Mouse (Mus musculus) layer of hippocampus, postnatal 25 days (tissue): ENCODE results near the gene Dusp13. TPM values are rescaled to one million over a fixed set of nuclear protein-coding genes. Genes with fewer than 3 reads are reported as not detected.

Experiments
- DNase-seq, 2 experiments: peaks; one replicate each; pipeline ENCODE4 v3.0.0; 2022; ENCODE audit warnings: mixed read lengths in 2 of 2, low spot score in 1 of 2; ENCODE audit errors: extremely low spot score in 1 of 2
- total RNA-seq, 2 experiments: library from RNA; stranded (reverse); gene quantifications; 2 replicates each; pipeline ENCODE4 v1.2.3; 2021

The Dusp13 gene
- total RNA-seq, 2 experiments from 2014 or later, result 0.92 TPM; not detected in 1

DNA sequence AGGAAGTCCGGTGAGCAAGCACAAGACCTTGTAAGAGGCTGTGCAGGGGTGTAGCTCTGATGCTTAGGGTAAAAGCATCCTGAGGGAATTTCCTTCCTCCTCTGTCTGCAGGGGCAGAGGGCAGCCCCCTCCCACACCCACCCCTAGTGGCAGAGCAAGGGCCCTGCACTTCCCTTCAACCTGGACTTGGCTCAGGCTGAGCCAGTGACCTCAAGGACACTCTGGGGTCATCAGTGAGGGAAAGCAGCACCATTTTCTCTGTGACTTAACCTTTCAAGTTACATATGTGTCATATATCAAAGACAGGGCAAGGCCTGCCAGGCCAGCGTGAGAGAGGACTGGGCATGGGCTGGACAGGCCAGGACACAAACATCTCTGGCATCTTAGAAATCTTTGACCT, 41.4 kb downstream of the Dusp13 start:
- DNase-seq, result no peak

DNA sequence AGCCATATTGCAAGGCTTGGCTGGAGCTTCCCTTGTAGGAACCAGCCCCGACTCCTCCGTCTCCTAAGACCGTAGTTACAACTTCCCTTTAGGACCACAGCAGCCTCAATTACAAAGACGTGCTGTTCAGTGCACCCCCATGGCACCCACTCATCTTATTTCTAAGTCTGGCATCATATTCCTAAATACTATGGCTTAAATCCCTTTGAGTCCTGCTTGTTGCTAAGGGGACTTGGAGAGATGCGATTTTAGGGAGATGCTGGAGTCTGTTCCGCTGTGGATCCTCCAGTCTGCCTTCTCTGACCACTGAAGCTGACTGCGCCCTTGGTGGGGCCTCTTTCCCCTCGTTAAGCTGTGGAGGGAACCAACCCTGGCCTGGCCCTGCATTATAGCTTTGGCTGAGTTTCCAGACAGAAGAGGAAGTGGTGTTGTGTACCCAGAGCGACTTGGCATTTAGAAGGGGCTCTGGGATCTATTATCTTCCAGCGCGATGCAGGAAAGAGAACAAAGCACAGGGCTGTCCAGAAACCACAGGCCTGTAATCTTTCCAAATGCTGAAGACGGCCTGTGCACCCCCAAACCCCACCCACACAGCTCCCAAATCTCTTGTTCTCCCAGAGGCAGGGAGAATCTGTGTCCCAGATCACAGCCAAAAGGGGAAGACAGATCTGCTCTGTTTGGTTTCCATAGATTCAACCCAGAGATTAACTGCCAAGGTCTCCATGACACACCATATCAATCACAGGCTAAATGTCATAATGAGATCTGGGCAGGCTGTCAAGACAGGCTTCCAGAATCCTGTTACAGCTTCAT, 44.0 kb downstream of the Dusp13 start:
- peak; percentile 31 to 32 for DNase-seq

DNA sequence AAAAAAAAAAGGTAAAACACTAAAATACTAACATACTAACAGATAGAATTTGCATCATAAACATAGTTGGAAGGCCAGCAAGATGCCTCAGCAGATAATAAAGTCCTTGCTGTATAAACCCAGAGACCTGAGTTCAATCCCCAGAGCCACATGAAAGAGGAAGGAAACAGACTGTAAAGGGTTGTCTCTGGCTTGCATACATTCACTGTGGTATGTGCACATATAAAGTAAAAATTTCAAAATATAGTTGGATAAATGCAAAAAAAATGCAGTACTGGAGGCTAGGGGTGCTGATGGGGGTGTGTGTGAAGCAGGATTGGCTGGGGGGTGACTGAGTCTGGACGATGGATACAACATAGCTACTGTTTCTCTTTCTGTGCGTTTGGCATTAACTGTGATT, 45.5 kb downstream of the Dusp13 start:
- DNase-seq, result no peak

DNA sequence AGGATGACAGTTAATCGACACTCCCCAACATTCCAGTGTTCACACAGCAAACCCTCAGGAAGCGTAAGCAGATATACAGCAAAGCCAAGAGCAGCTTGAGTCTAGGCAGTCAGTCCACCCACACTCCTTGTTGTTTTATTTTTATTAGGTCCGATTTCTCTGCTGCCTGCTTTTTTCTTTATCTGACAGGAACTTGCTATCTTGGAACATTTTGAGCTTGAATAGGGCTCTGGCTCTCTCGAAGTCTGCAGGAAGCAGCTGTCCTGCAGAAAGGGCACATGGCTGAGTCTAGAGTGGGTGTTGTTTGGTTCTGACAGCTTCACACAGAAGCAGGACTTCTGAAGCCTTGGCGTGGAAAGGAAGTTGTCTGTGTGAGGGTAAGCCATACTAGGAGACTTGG, 47.7 kb downstream of the Dusp13 start:
- no peak for DNase-seq

DNA sequence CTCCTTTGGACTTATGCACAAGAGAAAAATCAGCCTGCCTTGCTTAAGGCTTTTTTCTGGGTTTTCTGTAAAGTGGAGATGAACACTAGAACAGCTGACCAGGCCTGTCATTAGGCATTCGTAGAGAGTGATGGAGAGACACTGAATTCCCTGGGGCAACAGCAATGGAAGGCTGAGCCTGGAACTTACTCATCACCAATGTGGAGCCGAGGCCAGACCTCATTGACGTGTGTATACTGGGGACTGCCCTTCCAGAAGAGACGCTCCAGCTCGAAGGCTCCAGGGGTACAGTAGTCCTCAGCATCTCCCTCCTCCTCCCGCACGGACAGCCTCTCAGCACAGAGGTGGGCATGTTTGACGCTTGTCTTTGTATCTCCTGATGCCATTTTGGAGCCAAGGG, 48.3 kb downstream of the Dusp13 start:
- DNase-seq, result no peak

DNA sequence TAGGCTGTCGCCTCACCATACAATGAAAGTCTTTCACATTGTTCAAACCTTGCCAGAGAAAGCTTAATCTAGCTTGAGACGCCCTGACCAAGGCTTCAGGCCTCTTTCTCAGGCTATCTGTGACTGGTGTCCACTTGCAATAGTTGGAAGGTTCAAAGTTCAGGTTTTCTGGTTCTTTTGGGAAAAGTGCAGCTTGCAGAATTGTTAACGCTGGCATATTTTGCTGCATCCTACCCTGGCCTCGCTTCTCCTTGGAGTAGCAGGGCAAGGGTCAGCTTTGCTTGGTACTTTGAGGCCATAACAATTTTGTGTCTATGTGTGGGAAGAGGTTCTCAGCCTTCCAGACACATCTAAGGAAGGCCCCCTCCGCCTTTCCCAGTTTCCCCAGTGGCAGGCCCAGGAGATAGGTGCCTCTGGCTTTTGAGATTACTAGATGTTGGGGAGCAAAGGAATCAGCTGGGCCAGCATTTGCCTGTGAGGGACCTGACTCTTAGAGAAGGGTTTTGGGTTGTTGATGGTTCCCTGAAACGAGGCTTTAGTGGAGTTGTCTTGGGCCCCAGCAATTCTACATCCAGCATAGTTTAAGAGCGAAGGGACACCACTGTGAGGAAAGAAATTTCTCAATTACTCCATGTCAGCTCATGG, 54.7 kb downstream of the Dusp13 start:
- DNase-seq, result no peak

DNA sequence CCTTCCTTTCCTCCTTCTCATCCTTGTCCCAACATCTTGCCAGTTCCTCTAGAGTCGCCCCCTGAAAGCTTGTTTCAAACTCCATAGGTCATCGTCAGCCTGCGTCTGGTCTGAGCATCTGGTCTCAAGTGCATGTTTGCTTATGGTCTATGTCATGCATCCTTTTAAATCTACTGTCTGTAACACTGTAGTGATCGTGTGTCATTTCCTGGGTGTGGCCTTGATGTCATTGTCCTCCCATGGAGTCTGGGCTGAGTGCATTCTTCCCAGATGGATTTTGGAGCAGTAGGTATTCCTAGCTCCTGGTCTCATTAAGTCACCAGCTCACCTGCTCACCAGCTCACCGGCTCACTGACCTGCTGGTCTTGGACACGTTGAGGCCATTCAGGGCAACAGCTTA, 56.0 kb downstream of the Dusp13 start:
- DNase-seq, result no peak

DNA sequence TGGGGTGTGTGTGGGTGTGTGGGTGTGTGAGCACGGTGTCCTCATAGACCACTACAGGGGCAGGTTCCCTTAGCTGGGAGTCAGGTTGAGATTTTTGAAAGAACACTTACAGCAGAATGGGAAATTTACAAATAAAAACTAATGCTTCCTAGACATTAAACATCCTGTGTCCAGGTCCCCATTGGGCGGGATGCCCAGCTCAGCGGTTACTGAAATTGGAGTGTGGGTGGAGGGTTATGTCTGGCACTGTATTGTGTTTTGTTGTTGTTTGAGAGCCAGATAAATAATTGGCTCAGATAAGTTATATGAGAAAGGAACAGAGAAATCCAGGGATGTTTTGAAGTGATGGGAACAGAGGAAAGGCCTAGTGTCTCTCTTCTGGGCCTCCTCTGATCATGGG, 59.9 kb downstream of the Dusp13 start:
- no peak for DNase-seq

DNA sequence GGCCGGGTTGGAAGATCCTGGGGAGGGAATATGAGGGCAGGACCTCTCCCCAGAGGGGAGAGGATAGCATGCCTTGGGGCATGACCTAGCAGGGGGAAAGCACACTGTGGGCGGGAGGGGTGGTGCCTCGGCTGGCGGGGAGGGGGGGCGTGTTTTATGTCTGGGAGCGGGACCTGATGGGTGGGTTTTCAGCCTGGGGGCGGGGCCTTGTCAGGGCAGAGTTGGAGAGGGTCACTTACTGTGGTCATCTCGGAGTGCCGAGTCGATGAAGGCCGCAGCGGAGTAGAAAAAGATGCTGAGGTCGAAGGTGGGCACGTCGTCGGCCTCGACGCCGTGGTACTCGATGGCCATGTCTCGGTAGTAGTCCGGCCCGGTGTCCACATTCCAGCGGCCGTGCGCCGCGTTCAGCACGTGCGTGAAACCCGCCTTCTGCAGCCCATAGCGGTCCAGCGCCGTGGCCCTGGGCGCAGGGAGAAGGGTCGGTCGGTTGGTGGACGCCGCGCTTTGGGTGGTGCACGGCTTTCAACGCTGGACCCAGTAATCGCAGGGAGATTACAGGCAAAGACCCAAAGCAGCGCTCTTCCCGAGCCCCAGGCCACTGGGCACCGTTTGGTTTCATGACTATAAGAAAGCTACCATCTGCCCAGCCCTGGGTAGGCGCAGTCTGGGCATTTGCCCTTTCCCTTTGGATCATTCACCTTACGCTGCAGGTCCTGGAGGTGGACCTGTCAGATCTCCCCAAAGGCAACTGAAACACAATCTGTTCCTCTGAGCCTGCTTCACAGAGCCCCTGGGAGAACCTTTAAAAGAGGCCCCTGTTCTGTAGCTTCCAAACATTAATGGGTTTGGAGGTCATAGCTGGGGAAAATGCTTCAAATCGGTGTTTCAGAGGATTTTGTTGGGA, 64.4 kb downstream of the Dusp13 start:
- no peak for DNase-seq

DNA sequence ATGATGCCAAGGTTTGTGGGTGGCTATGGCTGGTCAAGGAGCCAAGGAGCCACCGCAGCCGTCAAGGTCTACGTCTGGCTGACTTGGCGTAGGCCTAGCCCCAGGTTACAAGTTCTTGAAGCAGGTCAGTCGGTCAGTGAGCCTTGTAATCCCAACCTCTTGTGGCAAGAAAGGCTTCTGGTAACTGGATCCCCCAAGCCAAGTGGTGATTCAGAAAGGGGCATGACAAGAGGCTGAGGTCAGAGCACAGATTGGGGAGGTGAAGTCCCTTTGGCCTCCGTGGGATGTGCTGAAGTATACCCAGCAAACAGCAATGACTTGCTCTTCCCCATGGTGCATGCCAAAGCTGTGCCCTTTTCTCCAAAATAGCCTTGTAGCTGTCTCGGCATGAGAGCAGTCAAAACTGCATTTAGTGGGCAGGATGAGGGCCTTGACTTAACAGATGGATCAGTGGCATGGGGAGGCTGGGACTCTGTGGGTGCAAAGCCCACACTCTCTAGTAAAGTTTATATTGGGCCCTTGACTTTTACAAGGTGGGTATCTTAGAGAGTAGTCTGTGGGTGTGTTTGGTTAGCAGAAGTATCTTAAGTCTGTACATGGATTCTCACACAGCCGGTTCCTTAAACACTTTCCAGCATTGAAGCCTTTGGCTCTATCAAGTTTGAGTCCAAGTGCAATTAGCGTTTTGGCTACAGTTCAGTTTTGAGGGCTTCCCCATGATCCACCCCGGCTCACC, 65.4 kb downstream of the Dusp13 start:
- DNase-seq, result no peak

DNA sequence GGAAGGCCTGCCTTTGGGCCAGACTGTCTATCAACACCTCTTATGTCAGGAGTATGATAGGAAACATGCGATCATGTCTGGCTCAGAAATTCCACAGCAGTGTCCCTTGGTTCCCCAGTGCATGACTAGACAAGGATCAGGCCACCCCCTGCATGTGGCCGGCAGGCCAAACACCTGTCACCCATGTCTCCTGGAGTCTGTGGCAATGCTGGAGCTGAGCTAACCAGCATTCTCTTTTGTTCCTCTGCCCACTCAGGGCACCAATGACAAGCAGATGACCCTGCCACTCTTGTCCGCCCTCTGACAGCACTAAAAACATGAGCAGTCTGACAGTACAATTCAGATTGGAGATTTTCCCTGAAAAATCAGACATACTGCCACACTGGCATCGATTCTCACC, 67.1 kb downstream of the Dusp13 start:
- no peak for DNase-seq

Other genes starting within 250 kb of the Dusp13 start
- gene Dupd1, start 36.6 kb downstream of the Dusp13 start, total RNA-seq, result 1 to 10 TPM in 1 of 2 experiments, under 1 TPM in 1; 0.39 to 1.2 TPM
- gene Samd8, start 650 bp downstream of the Dusp13 start, total RNA-seq, result 10 to 100 TPM; 77.5 to 83.4 TPM
- 100 to 1,000 TPM; 218 to 242 TPM for gene Vdac2, start 74.1 kb upstream of the Dusp13 start, total RNA-seq
- gene Comtd1, start 97.8 kb upstream of the Dusp13 start, total RNA-seq, result 10 to 100 TPM; 24.7 to 33.0 TPM
- gene Zfp503, start 238.4 kb upstream of the Dusp13 start, total RNA-seq, result 1 to 10 TPM; 2.6 to 2.8 TPM